Mouse (Mus musculus) myocyte (in vitro differentiated cells): Measurements from ENCODE around the gene Get4. TPM values are rescaled to one million over a fixed set of nuclear protein-coding genes. Genes with fewer than 3 reads are reported as not detected.

Experiments
- H3K27me3 ChIP-seq: one replicate; pipeline ENCODE4 v1.6.1; 2011; ENCODE audit not compliant: control insufficient read depth, insufficient read depth, insufficient read length
- H3K36me3 ChIP-seq: one replicate; pipeline ENCODE4 v1.6.1; 2011; ENCODE audit not compliant: control insufficient read depth, insufficient read depth
- H3K4me2 ChIP-seq: one replicate; pipeline ENCODE4 v1.6.1; 2011; ENCODE audit warnings: low read depth, control low read depth
- H3K4me3 ChIP-seq: one replicate; pipeline ENCODE4 v1.5.1; 2011; ENCODE audit warnings: mild to moderate bottlenecking, control low read depth, moderate library complexity
- H3K79me2 ChIP-seq: one replicate; pipeline ENCODE4 v1.6.1; 2011; ENCODE audit not compliant: control insufficient read depth, insufficient read depth
- H3ac ChIP-seq: one replicate; pipeline ENCODE4 v1.6.1; 2011; ENCODE audit not compliant: control insufficient read depth, insufficient read length
- CEBPB ChIP-seq: IDR thresholded peaks from 2 replicates; pipeline ENCODE4 v1.6.1; 2011; ENCODE audit warnings: mild to moderate bottlenecking, moderate library complexity; ENCODE audit not compliant: poor library complexity, insufficient read depth, severe bottlenecking
- E2F4 ChIP-seq: IDR thresholded peaks from one replicate; pipeline ENCODE4 v1.6.1; 2011; ENCODE audit warnings: mild to moderate bottlenecking, control low read depth, moderate library complexity; ENCODE audit not compliant: insufficient read depth
- MAX ChIP-seq: IDR thresholded peaks from one replicate; pipeline ENCODE4 v1.6.1; 2011; ENCODE audit warnings: low read depth, mild to moderate bottlenecking, control low read depth
- MYOD1 ChIP-seq, 3 experiments: IDR thresholded peaks; one replicate each; pipeline ENCODE4 v1.6.1; 2011; ENCODE audit warnings: control low read depth in 2 of 3, low read depth in 2 of 3, mild to moderate bottlenecking in 2 of 3, moderate library complexity in 1 of 3; ENCODE audit not compliant: insufficient read length in 2 of 3, control insufficient read depth in 1 of 3
- MYOG ChIP-seq, 3 experiments: IDR thresholded peaks; one replicate each; pipeline ENCODE4 v1.6.1; 2011; ENCODE audit warnings: control low read depth in 2 of 3, low read depth in 2 of 3, mild to moderate bottlenecking in 2 of 3; ENCODE audit not compliant: insufficient read length in 2 of 3, control insufficient read depth in 1 of 3, insufficient read depth in 1 of 3
- POLR2A ChIP-seq: IDR thresholded peaks from one replicate; pipeline ENCODE4 v1.6.1; 2011; ENCODE audit warnings: low read depth, mild to moderate bottlenecking, control low read depth, moderate library complexity; ENCODE audit not compliant: insufficient read length
- POLR2AphosphoS2 ChIP-seq: IDR thresholded peaks from one replicate; pipeline ENCODE4 v1.6.1; 2011; ENCODE audit warnings: low read depth, control low read depth; ENCODE audit not compliant: insufficient read length
- REST ChIP-seq: IDR thresholded peaks from one replicate; pipeline ENCODE4 v1.6.1; 2011; ENCODE audit warnings: mild to moderate bottlenecking, control low read depth, moderate library complexity; ENCODE audit not compliant: insufficient read depth, insufficient read length
- SRF ChIP-seq: IDR thresholded peaks from one replicate; pipeline ENCODE4 v1.6.1; 2011; ENCODE audit warnings: low read depth; ENCODE audit not compliant: control insufficient read depth, insufficient read length
- TCF12 ChIP-seq: IDR thresholded peaks from one replicate; pipeline ENCODE4 v1.6.1; 2011; ENCODE audit warnings: mild to moderate bottlenecking, control low read depth; ENCODE audit not compliant: poor library complexity, insufficient read depth, severe bottlenecking
- TCF3 ChIP-seq: IDR thresholded peaks from one replicate; pipeline ENCODE4 v1.6.1; 2011; ENCODE audit warnings: low read depth, control low read depth; ENCODE audit not compliant: insufficient read length
- USF1 ChIP-seq: IDR thresholded peaks from one replicate; pipeline ENCODE4 v1.6.1; 2011; ENCODE audit warnings: low read depth, mild to moderate bottlenecking, control low read depth, moderate library complexity
- polyA plus RNA-seq: library from polyadenylated mRNA; unstranded; fragments of >200 nt; fragmentation: generic; extraction: Trizol; gene quantifications from one replicate; pipeline ENCODE4 v1.2.1, GENCODE M21; 2012; ENCODE audit warnings: missing spikeins

Get4 gene
- polyA plus RNA-seq, 1 experiment, result 106 TPM

GRCm38 (mm10) chr5:139208183-139208582 is 43.9 kb upstream of the Get4 start:
- Histone ChIP-seq H3K4me2 (peak overlapping the region; percentile 44), H3ac (no peak overlapping the region), H3K4me3 (no peak overlapping the region), H3K79me2 (peaks cover 92% of the 10 kb centered on the region), H3K36me3 (peaks cover 16% of the 10 kb centered on the region), H3K27me3 (no peaks in the 10 kb centered on the region)
- no peak for TF ChIP-seq SRF
- no peak for TF ChIP-seq POLR2A
- peak in 2 of 3 experiments; percentile 47 to 91 for TF ChIP-seq MYOD1 (IDR thresholded peaks at IDR 0.05; ENCODE audit: control insufficient read depth in 1 of 3, insufficient read length in 2 of 3, low read depth in 2 of 3)
- peak; percentile 54 for TF ChIP-seq TCF12
- TF ChIP-seq MAX, result no peak
- no peak for TF ChIP-seq USF1
- peak; percentile 56 to 89 (median 86) for TF ChIP-seq MYOG (IDR thresholded peaks at IDR 0.05; ENCODE audit: control insufficient read depth in 1 of 3, insufficient read depth in 1 of 3, insufficient read length in 2 of 3, low read depth in 2 of 3)
- no peak for TF ChIP-seq REST
- TF ChIP-seq TCF3, result no peak

GRCm38 (mm10) chr5:139208871-139209684 is 43.0 kb upstream of the Get4 start:
- Histone ChIP-seq H3ac (no peak overlapping the region), H3K36me3 (peaks cover 16% of the 10 kb centered on the region), H3K27me3 (no peaks in the 10 kb centered on the region), H3K79me2 (peaks cover 92% of the 10 kb centered on the region), H3K4me3 (no peak overlapping the region), H3K4me2 (peak overlapping the region; percentile 44)
- TF ChIP-seq E2F4 (no peak), REST (no peak), MYOG (IDR thresholded peaks at IDR 0.05; ENCODE audit: control insufficient read depth in 1 of 3, insufficient read depth in 1 of 3, insufficient read length in 2 of 3, low read depth in 2 of 3) (no peak), TCF12 (no peak), POLR2A (no peak), SRF (no peak), TCF3 (no peak), USF1 (no peak), CEBPB (no peak), POLR2AphosphoS2 (no peak), MAX (no peak), MYOD1 (IDR thresholded peaks at IDR 0.05; ENCODE audit: control insufficient read depth in 1 of 3, insufficient read length in 2 of 3, low read depth in 2 of 3) (no peak)

DNA sequence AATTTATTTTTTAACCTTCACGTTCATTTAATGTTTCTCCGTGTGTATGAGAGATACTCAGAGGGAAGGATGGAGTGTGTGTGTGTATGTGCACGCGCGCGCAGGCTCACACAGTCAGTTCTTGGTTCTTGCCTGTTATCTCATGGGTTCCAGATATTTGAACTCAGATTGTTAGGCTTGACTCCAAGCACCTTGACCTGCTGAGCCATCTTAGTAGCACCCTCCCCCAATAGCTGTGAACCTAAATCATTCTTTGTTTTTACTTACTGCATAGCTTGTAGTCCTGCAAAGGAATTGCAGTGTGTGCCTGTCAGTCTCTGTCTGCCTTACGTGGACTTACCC is 42.5 kb upstream of the Get4 start:
- TF ChIP-seq REST (no peak), MYOD1 (IDR thresholded peaks at IDR 0.05; ENCODE audit: control insufficient read depth in 1 of 3, insufficient read length in 2 of 3, low read depth in 2 of 3) (no peak), SRF (no peak), E2F4 (no peak), MYOG (IDR thresholded peaks at IDR 0.05; ENCODE audit: control insufficient read depth in 1 of 3, insufficient read depth in 1 of 3, insufficient read length in 2 of 3, low read depth in 2 of 3) (no peak), USF1 (no peak), POLR2AphosphoS2 (no peak), CEBPB (no peak), TCF3 (no peak), POLR2A (no peak), TCF12 (no peak), MAX (no peak)
- H3K27me3 ChIP-seq, result no peaks in the 10 kb centered on the region
- H3K4me2 ChIP-seq, result no peak overlapping the region
- no peak overlapping the region for H3K4me3 ChIP-seq
- H3K79me2 ChIP-seq, result peaks cover 92% of the 10 kb centered on the region
- H3ac ChIP-seq, result no peak overlapping the region
- H3K36me3 ChIP-seq, result peaks cover 16% of the 10 kb centered on the region

DNA sequence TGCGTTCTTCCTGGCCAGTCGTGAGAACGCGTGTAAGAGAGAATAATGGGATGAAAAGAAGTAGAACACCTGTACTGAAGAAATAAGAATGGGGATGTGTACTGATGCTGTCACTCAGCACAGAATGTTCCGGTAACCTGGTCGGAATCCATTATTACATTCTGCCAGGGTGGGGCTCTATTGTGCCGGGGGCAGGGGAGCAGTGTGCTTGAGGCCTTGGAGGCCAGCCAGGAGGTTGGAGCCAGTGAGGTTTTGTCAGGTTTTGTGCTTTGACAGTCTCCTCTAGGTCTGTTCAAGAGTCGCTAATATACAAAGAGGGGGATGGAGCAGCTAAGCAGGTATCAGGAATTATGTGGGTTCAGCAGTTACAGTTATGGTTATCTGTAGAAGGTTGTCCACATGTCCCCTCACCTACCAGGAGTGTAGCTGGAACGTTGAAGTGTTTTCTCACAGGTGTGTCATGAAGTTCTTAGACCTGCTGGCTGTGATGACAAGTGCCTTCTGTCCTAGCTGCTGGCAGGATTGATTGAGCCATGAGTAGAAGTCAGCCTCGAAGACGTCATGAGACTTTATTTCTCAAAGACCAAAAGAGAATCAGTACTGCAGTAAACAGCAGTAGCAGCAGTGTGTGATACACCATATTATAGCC is 40.3 kb upstream of the Get4 start:
- Histone ChIP-seq H3K4me3 (no peak overlapping the region), H3K27me3 (no peaks in the 10 kb centered on the region), H3K4me2 (no peak overlapping the region), H3K36me3 (peaks cover 16% of the 10 kb centered on the region), H3ac (no peak overlapping the region), H3K79me2 (peaks cover 73% of the 10 kb centered on the region)
- TF ChIP-seq REST, result no peak

GRCm38 (mm10) chr5:139214298-139214697 is 37.8 kb upstream of the Get4 start:
- no peak overlapping the region for H3ac ChIP-seq
- TF ChIP-seq TCF3 (no peak), POLR2AphosphoS2 (no peak), USF1 (no peak), MYOD1 (IDR thresholded peaks at IDR 0.05; ENCODE audit: control insufficient read depth in 1 of 3, insufficient read length in 2 of 3, low read depth in 2 of 3) (no peak), MAX (no peak), SRF (no peak), POLR2A (no peak), MYOG (IDR thresholded peaks at IDR 0.05; ENCODE audit: control insufficient read depth in 1 of 3, insufficient read depth in 1 of 3, insufficient read length in 2 of 3, low read depth in 2 of 3) (no peak), TCF12 (no peak), CEBPB (no peak)
- H3K4me2 ChIP-seq, result no peak overlapping the region
- H3K36me3 ChIP-seq, result peaks cover 16% of the 10 kb centered on the region
- no peaks in the 10 kb centered on the region for H3K27me3 ChIP-seq
- H3K79me2 ChIP-seq, result peaks cover 55% of the 10 kb centered on the region
- H3K4me3 ChIP-seq, result no peak overlapping the region
